ENCODE assay signal across 10 mouse cellular contexts in genomic region chr6:96053476-96053875, GRCm38 (mm10).
"Had no signal": no experiment of that assay in that cellular context is flagged by ENCODE, and none has a peak within 500 bp of the region (broad histone marks: within the 10 kb centered on the region; RNA-seq: fewer than 3 reads in every experiment).

No protein-coding gene starts in this region.

- DNase-seq: lung, adult 18-20 months; lung, embryonic 14.5 days; lung, postnatal 10 days; lung, postnatal 4 days; midbrain, embryonic 14.5 days; retina, postnatal 1 day; right cerebral cortex, postnatal 14 days; thymus, adult 2 months; thymus, postnatal 25 days; thymus, postnatal 4 days had no signal
